Mouse (Mus musculus): ENCODE data around the gene Nt5dc2.

Gene Nt5dc2

GRCm38 (mm10) chr14:31130236-31131220, at the start of gene Nt5dc2:
Nt5dc2 (plus strand) TSS chr14:31131053.
- DNase-seq (ENCODE audit: low read depth) = peak; percentile 67

GRCm38 (mm10) chr14:31081147-31081546, 49.7 kb upstream of the Nt5dc2 start:
- DNase-seq (ENCODE audit: low read depth) = no peak

- DNase-seq (ENCODE audit: low read depth) = peak; percentile 7
Observed at GRCm38 (mm10) chr14:31087433-31087832, 43.4 kb upstream of the Nt5dc2 start.

- DNase-seq (ENCODE audit: low read depth) = no peak
Observed at GRCm38 (mm10) chr14:31088515-31088914, 42.3 kb upstream of the Nt5dc2 start.

- DNase-seq (ENCODE audit: low read depth) = peak; percentile 16
Observed at GRCm38 (mm10) chr14:31089918-31090317, 40.9 kb upstream of the Nt5dc2 start.

- DNase-seq (ENCODE audit: low read depth) = no peak
Observed at GRCm38 (mm10) chr14:31105156-31105555, 25.7 kb upstream of the Nt5dc2 start.

GRCm38 (mm10) chr14:31110613-31111012, 20.2 kb upstream of the Nt5dc2 start:
- DNase-seq (ENCODE audit: low read depth) = no peak

GRCm38 (mm10) chr14:31112187-31112586, 18.7 kb upstream of the Nt5dc2 start:
- no peak for DNase-seq (ENCODE audit: low read depth)

- no peak for DNase-seq (ENCODE audit: low read depth)
Observed at GRCm38 (mm10) chr14:31114011-31114410, 16.8 kb upstream of the Nt5dc2 start.

GRCm38 (mm10) chr14:31115522-31115921, 15.3 kb upstream of the Nt5dc2 start:
- DNase-seq (ENCODE audit: low read depth) = no peak

- DNase-seq (ENCODE audit: low read depth) = no peak
Observed at GRCm38 (mm10) chr14:31125106-31126075, 5.5 kb upstream of the Nt5dc2 start.

- DNase-seq (ENCODE audit: low read depth) = no peak
Observed at GRCm38 (mm10) chr14:31126826-31127225, 4.0 kb upstream of the Nt5dc2 start.

GRCm38 (mm10) chr14:31128101-31128825, 2.6 kb upstream of the Nt5dc2 start:
- DNase-seq (ENCODE audit: low read depth) = peak; percentile 77

GRCm38 (mm10) chr14:31128826-31129219, 2.0 kb upstream of the Nt5dc2 start, which contains the start of gene Smim4:
Smim4 (minus strand) TSS chr14:31128956.
- DNase-seq (ENCODE audit: low read depth) = peak; percentile 99

- peak; percentile 41 for DNase-seq (ENCODE audit: low read depth)
Observed at GRCm38 (mm10) chr14:31129326-31130235, 1.3 kb upstream of the Nt5dc2 start.

GRCm38 (mm10) chr14:31131272-31131821, 494 bp downstream of the Nt5dc2 start:
- DNase-seq (ENCODE audit: low read depth) = peak; percentile 43

- DNase-seq (ENCODE audit: low read depth) = peak; percentile 20
Observed at GRCm38 (mm10) chr14:31132031-31132430, 1.2 kb downstream of the Nt5dc2 start.

- DNase-seq (ENCODE audit: low read depth) = no peak
Observed at GRCm38 (mm10) chr14:31132491-31132975, 1.7 kb downstream of the Nt5dc2 start.

- no peak for DNase-seq (ENCODE audit: low read depth)
Observed at GRCm38 (mm10) chr14:31133023-31133665, 2.3 kb downstream of the Nt5dc2 start.

All from naive thymus-derived CD4-positive, alpha-beta T cell, adult 2 months (primary cell).